Mouse (Mus musculus): ENCODE measurements around the gene Slc45a3. TPM values are rescaled to one million over a fixed set of nuclear protein-coding genes. Genes with fewer than 3 reads are reported as not detected.
A peak's percentile ranks its signal among the peaks of the same experiment; 100 is the strongest.

Slc45a3 gene
- polyA plus RNA-seq (2015; fragmentation: Nextera tagmentation; extraction: Ambion mirVana): 1.1 and 1.9 TPM in 2 replicates

DNA sequence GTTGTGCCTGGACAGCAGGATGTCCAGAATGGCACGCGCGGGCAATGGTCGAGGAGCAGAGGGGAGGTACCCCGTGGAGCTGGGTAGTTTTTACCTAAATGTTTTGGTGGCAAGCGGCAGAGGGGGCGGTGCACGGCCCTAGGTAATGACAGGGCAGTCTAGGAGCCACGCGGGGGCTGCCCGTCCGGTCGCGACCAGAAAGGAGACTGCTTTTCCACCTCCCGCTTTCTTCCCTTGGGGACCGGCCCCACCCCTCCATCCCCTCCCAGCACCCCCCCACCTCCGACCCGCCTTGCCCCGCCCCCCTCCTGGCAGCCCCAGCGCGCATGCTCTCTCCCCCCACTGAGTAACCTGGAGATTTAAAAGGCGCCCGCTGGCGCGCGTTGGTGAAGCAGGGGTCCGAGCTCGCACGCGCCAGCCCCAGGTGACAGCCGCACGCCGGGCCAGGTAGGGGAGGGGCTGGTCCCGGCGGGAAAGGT, at the start of gene Slc45a3:
Slc45a3 (plus strand) TSS at position 362 of the 479 bp plus-strand sequence.
- Histone ChIP-seq H3K36me3 (no peaks in the 10 kb centered on the region), H3K9ac (peak within 1 kb of the TSS; percentile 82), H3K9me3 (no peaks in the 10 kb centered on the region), H3K27me3 (replicated peaks) (peaks cover 96% of the 10 kb centered on the region), H3K4me3 (peak within 1 kb of the TSS; percentile 78), H3K27ac (replicated peaks) (no peak within 1 kb of the TSS), H3K4me2 (peak within 1 kb of the TSS; percentile 98), H3K4me1 (peaks cover 24% of the 10 kb centered on the region)
- 2% methylated on average over 30 of the region's 35 CpGs for WGBS
- ATAC-seq (ENCODE audit: extremely low read depth, insufficient number of reproducible peaks, low FRiP score, low TSS enrichment): 0 out of 2 replicates have a peak, but pooled peaks have one; percentile 33

- H3K27ac ChIP-seq (replicated peaks): no peak overlapping the region
- H3K9me3 ChIP-seq: no peaks in the 10 kb centered on the region
- no peaks in the 10 kb centered on the region for H3K27me3 ChIP-seq (replicated peaks)
- H3K9ac ChIP-seq: no peak overlapping the region
- peaks cover 61% of the 10 kb centered on the region for H3K36me3 ChIP-seq
- no peak for ATAC-seq (ENCODE audit: extremely low read depth, insufficient number of reproducible peaks, low FRiP score, low TSS enrichment)
- no peak overlapping the region for H3K4me2 ChIP-seq
- peaks cover 23% of the 10 kb centered on the region for H3K4me1 ChIP-seq
- H3K4me3 ChIP-seq: no peak overlapping the region
- 56% methylated on average over 6 of the region's 6 CpGs for WGBS
These were observed 45.1 kb upstream of the Slc45a3 start for GRCm38 (mm10) chr1:131917634-131918033.

DNA sequence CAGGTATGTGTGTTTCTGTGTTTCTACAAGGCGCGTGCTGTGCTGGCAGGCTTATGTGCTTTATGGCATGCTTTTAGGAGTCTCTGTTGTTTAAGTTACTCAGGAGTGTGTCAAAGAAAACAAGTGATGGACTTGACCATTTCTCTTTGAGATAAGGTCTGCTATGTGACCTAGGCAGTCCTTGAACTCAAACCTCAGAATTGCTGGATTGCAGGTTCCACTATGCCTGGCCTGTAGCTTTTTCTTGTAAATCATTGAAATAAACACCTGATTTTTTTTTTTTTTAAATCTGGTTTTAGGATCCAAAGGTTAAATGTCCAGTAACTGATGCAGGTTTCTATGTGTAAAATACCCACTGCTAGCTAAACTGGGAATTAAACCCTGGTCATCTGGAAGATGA, 43.7 kb upstream of the Slc45a3 start:
- Histone ChIP-seq H3K4me1 (peaks cover 18% of the 10 kb centered on the region), H3K4me2 (no peak overlapping the region), H3K9ac (no peak overlapping the region), H3K9me3 (no peaks in the 10 kb centered on the region), H3K27me3 (replicated peaks) (no peaks in the 10 kb centered on the region), H3K36me3 (peaks cover 71% of the 10 kb centered on the region), H3K27ac (replicated peaks) (no peak overlapping the region), H3K4me3 (no peak overlapping the region)
- 97% methylated on average over 2 of the region's 2 CpGs for WGBS
- no peak for ATAC-seq (ENCODE audit: extremely low read depth, insufficient number of reproducible peaks, low FRiP score, low TSS enrichment)

- Histone ChIP-seq H3K4me3 (no peak overlapping the region), H3K4me2 (no peak overlapping the region), H3K9me3 (no peaks in the 10 kb centered on the region), H3K4me1 (peaks cover 6% of the 10 kb centered on the region; the same call in 1 of the 2 replicates), H3K27ac (replicated peaks) (no peak overlapping the region), H3K9ac (no peak overlapping the region), H3K27me3 (replicated peaks) (no peaks in the 10 kb centered on the region), H3K36me3 (peaks cover 92% of the 10 kb centered on the region)
- no peak for ATAC-seq (ENCODE audit: extremely low read depth, insufficient number of reproducible peaks, low FRiP score, low TSS enrichment)
- 90% methylated on average over 3 of the region's 3 CpGs for WGBS
These were observed 40.7 kb upstream of the Slc45a3 start for GRCm38 (mm10) chr1:131922100-131922499.

DNA sequence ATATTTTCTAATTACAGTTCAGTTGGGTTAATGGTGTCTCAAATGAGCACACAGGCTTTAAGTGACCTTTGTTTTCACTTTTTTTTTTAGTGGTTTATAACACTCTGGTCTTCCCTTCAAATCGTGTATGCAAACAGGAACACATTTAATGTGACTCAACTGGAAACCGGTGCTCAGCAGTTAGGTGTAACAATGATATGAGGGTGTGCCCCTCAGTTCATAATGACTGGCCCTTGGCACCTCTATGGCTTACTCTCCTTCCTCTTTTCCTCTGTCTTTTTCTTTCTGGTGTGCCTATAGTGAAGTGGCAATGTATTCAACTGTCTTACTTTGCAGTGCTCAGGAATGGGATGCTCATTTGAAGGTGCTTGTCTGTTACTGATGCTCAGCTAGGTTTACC, 29.3 kb upstream of the Slc45a3 start:
- no peak overlapping the region for H3K9ac ChIP-seq
- no peak overlapping the region for H3K27ac ChIP-seq (replicated peaks)
- WGBS: 92% methylated on average over 2 of the region's 2 CpGs
- H3K4me3 ChIP-seq: no peak overlapping the region
- H3K36me3 ChIP-seq: peaks cover 79% of the 10 kb centered on the region
- no peaks in the 10 kb centered on the region for H3K27me3 ChIP-seq (replicated peaks)
- no peaks in the 10 kb centered on the region for H3K9me3 ChIP-seq
- peaks cover 10% of the 10 kb centered on the region for H3K4me1 ChIP-seq
- H3K4me2 ChIP-seq: no peak overlapping the region
- no peak for ATAC-seq (ENCODE audit: extremely low read depth, insufficient number of reproducible peaks, low FRiP score, low TSS enrichment)

- Histone ChIP-seq H3K27me3 (replicated peaks) (no peaks in the 10 kb centered on the region), H3K27ac (replicated peaks) (peak overlapping the region; percentile 65; the same call in 1 of the 2 replicates), H3K4me1 (peaks cover 42% of the 10 kb centered on the region), H3K9me3 (no peaks in the 10 kb centered on the region), H3K4me2 (no peak overlapping the region), H3K9ac (no peak overlapping the region), H3K36me3 (peaks cover 41% of the 10 kb centered on the region), H3K4me3 (no peak overlapping the region)
- ATAC-seq (ENCODE audit: extremely low read depth, insufficient number of reproducible peaks, low FRiP score, low TSS enrichment): no peak
- WGBS: 56% methylated on average over 6 of the region's 6 CpGs
These were observed 25.0 kb upstream of the Slc45a3 start for GRCm38 (mm10) chr1:131937659-131938305.

- Histone ChIP-seq H3K36me3 (peaks cover 32% of the 10 kb centered on the region), H3K9ac (no peak overlapping the region), H3K4me3 (no peak overlapping the region), H3K4me1 (peaks cover 43% of the 10 kb centered on the region), H3K4me2 (no peak overlapping the region), H3K27me3 (replicated peaks) (no peaks in the 10 kb centered on the region), H3K9me3 (no peaks in the 10 kb centered on the region), H3K27ac (replicated peaks) (peak overlapping the region; percentile 65)
- peak; percentile 51; the same call in 1 of the 2 replicates for ATAC-seq (ENCODE audit: extremely low read depth, insufficient number of reproducible peaks, low FRiP score, low TSS enrichment)
- 8% methylated on average over 1 of the region's 1 CpGs for WGBS
These were observed 24.0 kb upstream of the Slc45a3 start for GRCm38 (mm10) chr1:131938811-131939210.

GRCm38 (mm10) chr1:131940711-131941244, 22.0 kb upstream of the Slc45a3 start:
- no peak overlapping the region for H3K4me3 ChIP-seq
- 56% methylated on average over 2 of the region's 2 CpGs for WGBS
- peak overlapping the region; percentile 28 for H3K27ac ChIP-seq (replicated peaks)
- no peak for ATAC-seq (ENCODE audit: extremely low read depth, insufficient number of reproducible peaks, low FRiP score, low TSS enrichment)
- H3K4me1 ChIP-seq: peaks cover 50% of the 10 kb centered on the region
- H3K27me3 ChIP-seq (replicated peaks): no peaks in the 10 kb centered on the region
- H3K4me2 ChIP-seq: no peak overlapping the region
- H3K9ac ChIP-seq: no peak overlapping the region
- H3K36me3 ChIP-seq: peaks cover 14% of the 10 kb centered on the region
- H3K9me3 ChIP-seq: no peaks in the 10 kb centered on the region

- Histone ChIP-seq H3K27me3 (replicated peaks) (no peaks in the 10 kb centered on the region), H3K9me3 (no peaks in the 10 kb centered on the region), H3K27ac (replicated peaks) (no peak overlapping the region), H3K9ac (no peak overlapping the region), H3K4me3 (no peak overlapping the region), H3K4me2 (no peak overlapping the region), H3K36me3 (peaks cover 10% of the 10 kb centered on the region), H3K4me1 (peaks cover 56% of the 10 kb centered on the region)
- no peak for ATAC-seq (ENCODE audit: extremely low read depth, insufficient number of reproducible peaks, low FRiP score, low TSS enrichment)
- 95% methylated on average over 1 of the region's 1 CpGs for WGBS
These were observed 21.3 kb upstream of the Slc45a3 start for GRCm38 (mm10) chr1:131941501-131941900.

DNA sequence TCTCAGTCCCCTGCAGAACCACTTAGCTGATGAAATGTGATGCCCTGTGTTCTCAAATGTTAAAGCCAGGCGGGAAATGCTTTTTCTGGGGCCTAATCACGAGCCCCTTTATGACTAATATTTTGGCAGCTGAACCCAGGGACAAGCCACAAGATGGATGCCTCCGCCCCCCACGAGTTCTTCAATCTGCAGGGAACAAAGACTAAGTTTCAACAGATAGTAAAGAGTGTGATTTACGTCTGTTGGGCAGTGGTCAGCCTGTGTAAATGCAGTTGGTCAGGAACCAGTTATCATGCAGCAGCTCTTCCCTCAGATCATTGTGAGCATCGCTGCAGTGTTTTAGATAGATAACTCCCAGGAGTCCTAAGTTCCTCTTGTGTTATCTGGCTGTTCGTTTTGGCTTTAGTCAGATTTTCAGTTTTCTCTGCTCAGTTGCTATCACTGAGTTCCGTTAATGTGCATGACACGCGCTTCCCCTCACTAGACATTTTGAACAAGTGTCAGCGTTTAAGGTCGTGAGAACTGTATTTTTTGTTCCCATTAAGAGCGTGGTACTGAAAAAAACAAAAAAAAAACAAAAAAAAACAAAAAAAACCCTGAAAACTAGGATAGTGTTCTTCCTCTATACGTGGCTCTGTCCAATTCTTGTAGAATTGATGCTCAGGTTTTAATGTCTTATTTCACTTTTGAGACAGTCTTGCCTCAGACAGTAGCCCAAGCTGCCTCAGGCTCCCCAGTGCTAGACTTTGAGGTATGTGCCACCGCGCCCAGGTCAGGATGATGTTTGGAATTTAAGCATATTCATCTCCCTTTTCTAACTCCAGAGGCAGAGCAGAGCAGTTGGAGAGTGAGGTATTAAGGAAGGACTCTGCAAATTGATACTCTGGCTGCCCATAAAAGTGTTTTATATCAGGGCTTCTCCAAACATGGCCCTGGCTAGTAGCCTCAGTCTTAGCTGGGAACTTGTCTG, 19.9 kb upstream of the Slc45a3 start:
- ATAC-seq (ENCODE audit: extremely low read depth, insufficient number of reproducible peaks, low FRiP score, low TSS enrichment): no peak
- Histone ChIP-seq H3K9me3 (no peaks in the 10 kb centered on the region), H3K9ac (no peak overlapping the region), H3K4me1 (peaks cover 54% of the 10 kb centered on the region), H3K27me3 (replicated peaks) (no peaks in the 10 kb centered on the region), H3K36me3 (no peaks in the 10 kb centered on the region), H3K4me2 (no peak overlapping the region), H3K4me3 (no peak overlapping the region), H3K27ac (replicated peaks) (no peak overlapping the region; the same call in 1 of the 2 replicates)
- 41% methylated on average over 16 of the region's 16 CpGs for WGBS
